Mouse (Mus musculus) heart, postnatal 0 days (tissue): ENCODE measurements at regions not wholly inside any gene's neighbourhood (a gene's known extent, or its start where the extent isn't known, plus 50 kb on each side); places are given as distances from the start of the nearest gene placed in this dataset.

Source experiments
- ATAC-seq: fragments of 200-750 bp; cut with Nextera tagmentation; 2 replicates; pipeline ENCODE4 v1.8.0; 2017; ENCODE audit warnings: low read depth, moderate number of reproducible peaks, moderate library complexity; ENCODE audit not compliant: insufficient read depth
- DNase-seq: peaks from one replicate; pipeline ENCODE4 v3.0.0-alpha.2; 2016; ENCODE audit warnings: low spot score
- H3K27ac ChIP-seq: fragments of 300-500 bp; sonication (generic); 2 replicates; pipeline ENCODE4 v1.5.1; 2014; ENCODE audit warnings: low read depth, mild to moderate bottlenecking
- H3K27me3 ChIP-seq: fragments of 300-500 bp; sonication (generic); 2 replicates; pipeline ENCODE4 v1.6.1; 2014; ENCODE audit warnings: low read length, mixed read lengths; ENCODE audit not compliant: control insufficient read depth, insufficient read depth
- H3K36me3 ChIP-seq: fragments of 300-500 bp; sonication (generic); replicated peaks from 2 replicates; pipeline ENCODE4 v1.6.1; 2014; ENCODE audit warnings: low read length, mixed read lengths; ENCODE audit not compliant: control insufficient read depth, insufficient read depth
- H3K4me1 ChIP-seq: fragments of 300-500 bp; sonication (generic); 2 replicates; pipeline ENCODE4 v1.6.1; 2014; ENCODE audit warnings: antibody characterized with exemption; ENCODE audit not compliant: control insufficient read depth, insufficient read depth
- H3K4me2 ChIP-seq: fragments of 300-500 bp; sonication (generic); 2 replicates; pipeline ENCODE4 v1.6.1; 2014; ENCODE audit warnings: low read depth, mild to moderate bottlenecking, low read length, moderate library complexity
- H3K4me3 ChIP-seq: fragments of 300-500 bp; sonication (generic); 2 replicates; pipeline ENCODE4 v1.5.1; 2014; ENCODE audit warnings: low read depth, low read length
- H3K9ac ChIP-seq: fragments of 300-500 bp; sonication (generic); replicated peaks from 2 replicates; pipeline ENCODE4 v1.6.1; 2014; ENCODE audit warnings: low read depth, low read length, mixed read lengths
- H3K9me3 ChIP-seq: fragments of 300-500 bp; sonication (generic); replicated peaks from 2 replicates; pipeline ENCODE4 v1.6.1; 2016; ENCODE audit warnings: low read length; ENCODE audit not compliant: control insufficient read depth
- CTCF ChIP-seq: IDR thresholded peaks from 2 replicates; pipeline ENCODE4 v1.5.1; 2016; ENCODE audit warnings: antibody characterized with exemption, control low read depth, low read depth
- EP300 ChIP-seq: IDR thresholded peaks from 2 replicates; pipeline ENCODE4 v1.6.1; 2016; ENCODE audit warnings: antibody characterized with exemption, low read depth
- WGBS: fragments of 180-500 bp; shearing (Covaris S2); extraction: QIAGEN DNeasy Blood & Tissue Kit; methylation state at CpG from one replicate; pipeline ENCODE4 v1.1.7; 2014; 5-methylcytosine and 5-hydroxymethylcytosine counted together

DNA sequence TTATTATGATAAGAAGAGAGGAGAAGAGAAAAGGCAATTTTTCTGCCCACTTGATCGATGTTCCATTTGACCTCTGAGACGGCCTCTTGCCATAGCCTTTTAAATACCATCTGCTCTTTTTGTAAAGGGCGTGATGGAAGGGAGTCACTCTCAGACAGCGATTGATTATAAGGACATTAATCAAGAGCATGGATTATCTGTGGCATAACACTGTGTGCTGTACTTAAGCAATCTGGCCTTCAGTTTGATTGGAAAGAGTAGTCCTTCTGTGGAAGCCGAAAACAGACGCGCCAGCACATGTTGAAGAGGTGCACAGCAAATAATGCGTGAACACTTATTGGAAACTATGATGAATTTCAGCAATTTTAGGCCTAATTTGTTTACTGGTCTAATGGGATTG is 685.4 kb upstream of the Robo1 start:
- no peak for TF ChIP-seq CTCF
- no peak for TF ChIP-seq EP300
- Histone ChIP-seq H3K27me3 (no peaks in the 10 kb centered on the region), H3K9ac (no peak overlapping the region), H3K4me1 (no peaks in the 10 kb centered on the region), H3K4me2 (no peak overlapping the region), H3K36me3 (no peaks in the 10 kb centered on the region), H3K27ac (no peak overlapping the region), H3K4me3 (no peak overlapping the region), H3K9me3 (no peaks in the 10 kb centered on the region)
- DNase-seq (no peak), ATAC-seq (no peak)
- 82% methylated on average over 8 of the region's 8 CpGs for WGBS

GRCm38 (mm10) chr16:71640361-71640760 is 667.7 kb upstream of the Robo1 start:
- Histone ChIP-seq H3K4me2 (no peak overlapping the region), H3K9me3 (no peaks in the 10 kb centered on the region), H3K4me3 (no peak overlapping the region), H3K36me3 (no peaks in the 10 kb centered on the region), H3K27me3 (no peaks in the 10 kb centered on the region), H3K4me1 (peaks cover 5% of the 10 kb centered on the region; the same call in 1 of the 2 replicates), H3K27ac (no peak overlapping the region), H3K9ac (no peak overlapping the region)
- DNase-seq = no peak
- 68% methylated on average over 2 of the region's 2 CpGs for WGBS
- no peak for TF ChIP-seq EP300
- no peak for TF ChIP-seq CTCF
- ATAC-seq = no peak

DNA sequence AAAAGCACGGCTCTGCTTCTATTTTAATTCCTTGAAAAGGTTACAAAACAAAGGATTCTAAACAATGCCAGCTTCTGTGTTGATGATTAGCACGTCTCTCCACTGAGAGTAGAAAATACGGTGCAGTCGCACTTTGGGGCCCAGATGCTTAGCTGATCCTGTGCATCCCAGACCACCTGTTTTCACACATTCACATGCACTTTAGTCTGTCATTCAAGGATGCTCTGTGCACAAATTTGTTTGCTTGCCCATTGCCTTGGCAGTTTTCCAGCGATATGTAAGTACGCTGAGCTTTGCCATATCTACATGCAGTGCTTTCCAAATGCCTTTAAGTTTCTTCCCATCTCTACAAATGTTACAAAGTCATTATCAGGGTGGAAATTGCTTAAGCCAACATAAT is 664.9 kb upstream of the Robo1 start:
- WGBS = 24% methylated on average over 6 of the region's 6 CpGs

GRCm38 (mm10) chr16:71678075-71678701 is 629.9 kb upstream of the Robo1 start:
- Histone ChIP-seq H3K36me3 (no peaks in the 10 kb centered on the region), H3K9ac (no peak overlapping the region), H3K4me1 (no peaks in the 10 kb centered on the region), H3K9me3 (no peaks in the 10 kb centered on the region), H3K4me3 (no peak overlapping the region), H3K27ac (no peak overlapping the region), H3K27me3 (no peaks in the 10 kb centered on the region), H3K4me2 (no peak overlapping the region)
- TF ChIP-seq EP300 (no peak), CTCF (no peak)
- DNase-seq = no peak
- no peak for ATAC-seq
- WGBS = 17% methylated on average over 2 of the region's 2 CpGs

More for the DNA sequence above, 664.9 kb upstream of the Robo1 start:
- no peaks in the 10 kb centered on the region for H3K27me3 ChIP-seq
- TF ChIP-seq EP300 = no peak
- no peak for TF ChIP-seq CTCF
- no peak overlapping the region for H3K4me2 ChIP-seq
- H3K27ac ChIP-seq = no peak overlapping the region
- H3K4me1 ChIP-seq = peaks cover 5% of the 10 kb centered on the region; the same call in 1 of the 2 replicates
- no peaks in the 10 kb centered on the region for H3K9me3 ChIP-seq
- no peak for ATAC-seq
- no peak for DNase-seq
- H3K9ac ChIP-seq = no peak overlapping the region
- no peak overlapping the region for H3K4me3 ChIP-seq
- no peaks in the 10 kb centered on the region for H3K36me3 ChIP-seq

GRCm38 (mm10) chr16:71693464-71693863 is 614.6 kb upstream of the Robo1 start:
- H3K4me2 ChIP-seq = no peak overlapping the region
- 56% methylated on average over 4 of the region's 4 CpGs for WGBS
- H3K9ac ChIP-seq = no peak overlapping the region
- H3K4me3 ChIP-seq = no peak overlapping the region
- no peak for ATAC-seq
- no peaks in the 10 kb centered on the region for H3K36me3 ChIP-seq
- no peak overlapping the region for H3K27ac ChIP-seq
- H3K27me3 ChIP-seq = no peaks in the 10 kb centered on the region
- no peak for DNase-seq
- H3K4me1 ChIP-seq = no peaks in the 10 kb centered on the region
- TF ChIP-seq CTCF (no peak), EP300 (no peak)
- H3K9me3 ChIP-seq = no peaks in the 10 kb centered on the region

DNA sequence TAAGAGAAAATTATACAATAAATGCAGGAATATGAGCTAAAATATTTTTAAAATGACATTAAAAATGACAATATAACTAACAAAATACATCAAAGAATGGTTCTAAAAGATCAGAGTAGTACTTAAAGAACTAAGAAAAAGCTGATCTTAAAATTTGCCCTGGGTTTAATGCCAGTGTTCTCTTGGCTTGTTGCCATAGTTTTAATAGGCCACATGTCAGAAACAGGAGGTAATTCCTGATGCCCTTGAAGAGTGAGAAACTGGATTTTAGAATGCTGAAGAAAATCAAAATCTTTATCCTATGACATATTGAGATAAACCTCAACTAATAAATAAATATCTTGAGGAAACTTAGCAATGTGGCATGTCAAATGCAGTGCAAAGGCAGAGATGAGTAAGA is 602.3 kb upstream of the Robo1 start:
- H3K9me3 ChIP-seq = no peaks in the 10 kb centered on the region
- no peaks in the 10 kb centered on the region for H3K36me3 ChIP-seq
- TF ChIP-seq CTCF (no peak), EP300 (no peak)
- no peak overlapping the region for H3K9ac ChIP-seq
- no peak overlapping the region for H3K27ac ChIP-seq
- H3K27me3 ChIP-seq = no peaks in the 10 kb centered on the region
- no peak overlapping the region for H3K4me2 ChIP-seq
- DNase-seq (no peak), ATAC-seq (no peak)
- H3K4me3 ChIP-seq = no peak overlapping the region
- H3K4me1 ChIP-seq = no peaks in the 10 kb centered on the region
